Mouse (Mus musculus) ovary, postnatal 10 days (tissue): ENCODE results near the gene Fndc4.
A peak's percentile ranks its signal among the peaks of the same experiment; 100 is the strongest.

ENCODE experiments used
- DNase-seq: peaks from one replicate; pipeline ENCODE4 v3.0.0; 2022; ENCODE audit warnings: low spot score

Fndc4 gene

GRCm38 (mm10) chr5:31295606-31296141 lies at the start of gene Fndc4:
Fndc4 (minus strand) TSS chr5:31296080.
- no peak for DNase-seq

- DNase-seq, result peak; percentile 9
Measured at GRCm38 (mm10) chr5:31328255-31328654, 32.4 kb upstream of the Fndc4 start.

- DNase-seq, result no peak
Measured at GRCm38 (mm10) chr5:31326850-31327249, 31.0 kb upstream of the Fndc4 start.

GRCm38 (mm10) chr5:31324085-31324484 lies 28.2 kb upstream of the Fndc4 start:
- DNase-seq, result no peak

- no peak for DNase-seq
Measured at GRCm38 (mm10) chr5:31322776-31323175, 26.9 kb upstream of the Fndc4 start.

GRCm38 (mm10) chr5:31312806-31313205 lies 16.9 kb upstream of the Fndc4 start:
- no peak for DNase-seq

- DNase-seq, result no peak
Measured at GRCm38 (mm10) chr5:31303093-31303492, 7.2 kb upstream of the Fndc4 start.

GRCm38 (mm10) chr5:31301866-31302265 lies 6.0 kb upstream of the Fndc4 start:
- DNase-seq, result no peak

GRCm38 (mm10) chr5:31298486-31298885 lies 2.6 kb upstream of the Fndc4 start:
- DNase-seq, result no peak

GRCm38 (mm10) chr5:31297981-31298380 lies 2.1 kb upstream of the Fndc4 start:
- DNase-seq, result no peak

- no peak for DNase-seq
Measured at GRCm38 (mm10) chr5:31297047-31297757, 1.3 kb upstream of the Fndc4 start, which contains the start of gene Gckr. Gckr (plus strand) TSS chr5:31297443.

- no peak for DNase-seq
Measured at GRCm38 (mm10) chr5:31294964-31295605, 795 bp downstream of the Fndc4 start.

GRCm38 (mm10) chr5:31291361-31291688 lies 4.6 kb downstream of the Fndc4 start:
- DNase-seq, result no peak

GRCm38 (mm10) chr5:31290521-31291360 lies 5.1 kb downstream of the Fndc4 start, which contains the start of gene Ift172:
Ift172 (minus strand) TSS chr5:31291116.
- DNase-seq, result peak; percentile 80

GRCm38 (mm10) chr5:31289626-31290230 lies 6.2 kb downstream of the Fndc4 start:
- DNase-seq, result no peak

- DNase-seq, result no peak
Measured at GRCm38 (mm10) chr5:31288655-31289054, 7.2 kb downstream of the Fndc4 start.

- no peak for DNase-seq
Measured at GRCm38 (mm10) chr5:31288225-31288624, 7.7 kb downstream of the Fndc4 start.

- no peak for DNase-seq
Measured at GRCm38 (mm10) chr5:31279245-31279988, 16.5 kb downstream of the Fndc4 start.

- DNase-seq, result no peak
Measured at GRCm38 (mm10) chr5:31273018-31273417, 22.9 kb downstream of the Fndc4 start.

GRCm38 (mm10) chr5:31267686-31268085 lies 28.2 kb downstream of the Fndc4 start:
- no peak for DNase-seq

- no peak for DNase-seq
Measured at GRCm38 (mm10) chr5:31266101-31266500, 29.8 kb downstream of the Fndc4 start.
